Mouse (Mus musculus): Measurements from ENCODE around the gene Maml3. TPM values are rescaled to one million over a fixed set of nuclear protein-coding genes. Genes with fewer than 3 reads are reported as not detected.
A peak's percentile ranks its signal among the peaks of the same experiment; 100 is the strongest.

The Maml3 gene
- polyA plus RNA-seq, 1 experiment from 2014 or later, result 5.4 TPM

GRCm38 (mm10) chr3:52105156-52105555 lies 280 bp upstream of the Maml3 start:
- no peaks in the 10 kb centered on the region for H3K36me3 ChIP-seq
- 0% methylated on average over 15 of the region's 20 CpGs for WGBS
- ATAC-seq (ENCODE audit: insufficient number of reproducible peaks, insufficient read depth, low FRiP score, low TSS enrichment, low read depth), result no peak
- peak overlapping the region; percentile 92 for H3K4me2 ChIP-seq
- peak overlapping the region; percentile 90 for H3K9ac ChIP-seq (replicated peaks)
- H3K27ac ChIP-seq, result peak overlapping the region; percentile 96
- H3K27me3 ChIP-seq, result no peaks in the 10 kb centered on the region
- H3K9me3 ChIP-seq, result 0 out of 2 replicates have a peak, but pooled peaks cover 3% of the 10 kb centered on the region
- H3K4me3 ChIP-seq (replicated peaks), result peak overlapping the region; percentile 77
- 0 out of 2 replicates have a peak, but pooled peaks cover 10% of the 10 kb centered on the region for H3K4me1 ChIP-seq (replicated peaks)

GRCm38 (mm10) chr3:52104208-52104607 lies 668 bp downstream of the Maml3 start:
- Histone ChIP-seq H3K4me1 (replicated peaks) (0 out of 2 replicates have a peak, but pooled peaks cover 10% of the 10 kb centered on the region), H3K27me3 (no peaks in the 10 kb centered on the region), H3K4me3 (replicated peaks) (peak overlapping the region; percentile 77), H3K36me3 (no peaks in the 10 kb centered on the region), H3K4me2 (peak overlapping the region; percentile 92), H3K9ac (replicated peaks) (peak overlapping the region; percentile 90), H3K9me3 (0 out of 2 replicates have a peak, but pooled peaks cover 3% of the 10 kb centered on the region), H3K27ac (peak overlapping the region; percentile 96)
- no peak for ATAC-seq (ENCODE audit: insufficient number of reproducible peaks, insufficient read depth, low FRiP score, low TSS enrichment, low read depth)
- WGBS, result under 1% methylated on average over 16 of the region's 16 CpGs

DNA sequence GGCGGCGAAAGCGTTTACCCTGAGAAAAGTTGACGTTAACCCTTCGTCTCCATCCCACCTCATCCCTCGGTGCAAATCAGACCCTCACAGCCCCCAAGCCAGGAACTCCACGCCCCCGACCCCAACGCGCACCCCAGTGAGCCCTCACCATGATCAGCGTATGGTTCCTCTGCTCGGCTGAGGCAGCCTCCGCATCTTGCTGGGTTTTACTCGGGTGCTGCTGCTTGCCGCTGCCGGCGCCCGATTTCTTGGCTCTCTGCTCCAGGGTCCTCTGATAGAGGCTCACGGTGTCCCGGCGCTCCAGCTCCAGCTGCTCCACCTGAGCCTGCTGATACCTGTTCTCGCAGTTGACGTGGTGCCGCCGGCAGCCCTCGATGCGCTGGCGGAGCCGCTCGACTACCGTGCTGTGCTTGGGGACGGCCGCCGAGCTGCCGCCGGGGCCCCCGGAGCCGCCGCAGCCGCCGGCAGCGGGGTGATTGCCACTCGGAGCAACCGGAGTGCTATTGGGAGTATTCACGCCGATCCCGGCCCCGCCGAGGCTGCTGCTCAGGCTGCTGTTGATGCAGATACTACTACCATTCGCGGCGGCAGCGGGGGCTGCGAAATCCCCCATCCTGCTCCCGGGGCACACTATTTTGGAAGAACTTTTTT lies 1.2 kb downstream of the Maml3 start:
- Histone ChIP-seq H3K27me3 (no peaks in the 10 kb centered on the region), H3K36me3 (no peaks in the 10 kb centered on the region), H3K9me3 (no peaks in the 10 kb centered on the region), H3K4me1 (replicated peaks) (0 out of 2 replicates have a peak, but pooled peaks cover 10% of the 10 kb centered on the region), H3K4me3 (replicated peaks) (peak overlapping the region; percentile 77), H3K9ac (replicated peaks) (peak overlapping the region; percentile 90), H3K4me2 (peak overlapping the region; percentile 92), H3K27ac (peak overlapping the region; percentile 96)
- WGBS, result under 1% methylated on average over 55 of the region's 55 CpGs
- no peak for ATAC-seq (ENCODE audit: insufficient number of reproducible peaks, insufficient read depth, low FRiP score, low TSS enrichment, low read depth)

- Histone ChIP-seq H3K9me3 (no peaks in the 10 kb centered on the region), H3K9ac (replicated peaks) (peak overlapping the region; percentile 90), H3K4me1 (replicated peaks) (peaks cover 12% of the 10 kb centered on the region; the same call in 1 of the 2 replicates), H3K4me3 (replicated peaks) (peak overlapping the region; percentile 77), H3K36me3 (no peaks in the 10 kb centered on the region), H3K4me2 (peak overlapping the region; percentile 92), H3K27ac (peak overlapping the region; percentile 96), H3K27me3 (no peaks in the 10 kb centered on the region)
- ATAC-seq (ENCODE audit: insufficient number of reproducible peaks, insufficient read depth, low FRiP score, low TSS enrichment, low read depth), result peak; percentile 27
- WGBS, result under 1% methylated on average over 51 of the region's 52 CpGs
These were observed 2.0 kb downstream of the Maml3 start for GRCm38 (mm10) chr3:52102601-52103530.

DNA sequence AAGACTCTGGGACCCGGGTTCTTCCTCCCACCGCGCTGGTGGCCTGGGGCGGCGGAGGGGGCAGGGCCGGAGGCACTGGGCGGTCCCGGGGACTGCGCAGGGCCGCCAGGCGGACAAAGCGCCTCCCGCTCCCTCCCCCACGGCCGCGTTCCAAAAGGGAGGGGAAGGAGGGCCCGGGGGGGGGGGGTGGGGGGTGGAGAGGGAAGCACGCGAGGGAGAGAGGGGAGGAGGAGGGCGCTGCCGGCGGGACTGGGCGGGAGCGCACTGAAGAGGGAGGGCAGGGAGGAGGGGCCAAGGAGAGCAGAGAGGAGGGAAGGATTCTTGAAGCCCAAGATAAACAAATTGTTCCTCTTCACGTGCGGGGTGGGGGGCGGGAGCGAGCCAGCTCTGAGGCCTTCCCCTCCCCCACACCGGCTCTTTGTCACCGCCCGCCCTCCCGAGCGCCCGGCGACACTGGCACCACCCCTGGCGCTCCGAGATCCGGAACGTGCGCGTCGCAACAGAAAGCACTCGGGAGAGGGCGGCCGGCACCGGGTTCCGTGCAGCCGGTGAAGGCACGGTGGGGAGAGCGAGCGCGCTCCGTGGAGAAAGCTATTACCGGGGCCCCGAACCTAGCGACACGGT lies 2.8 kb downstream of the Maml3 start:
- peak overlapping the region; percentile 92 for H3K4me2 ChIP-seq
- H3K4me3 ChIP-seq (replicated peaks), result peak overlapping the region; percentile 77
- H3K27ac ChIP-seq, result peak overlapping the region; percentile 96
- peak; percentile 77 for ATAC-seq (ENCODE audit: insufficient number of reproducible peaks, insufficient read depth, low FRiP score, low TSS enrichment, low read depth)
- no peaks in the 10 kb centered on the region for H3K9me3 ChIP-seq
- H3K36me3 ChIP-seq, result no peaks in the 10 kb centered on the region
- no peaks in the 10 kb centered on the region for H3K27me3 ChIP-seq
- H3K4me1 ChIP-seq (replicated peaks), result peaks cover 20% of the 10 kb centered on the region
- under 1% methylated on average over 43 of the region's 57 CpGs for WGBS
- H3K9ac ChIP-seq (replicated peaks), result peak overlapping the region; percentile 90

- Histone ChIP-seq H3K27me3 (no peaks in the 10 kb centered on the region), H3K9me3 (no peaks in the 10 kb centered on the region), H3K36me3 (no peaks in the 10 kb centered on the region), H3K27ac (peak overlapping the region; percentile 96), H3K4me1 (replicated peaks) (peaks cover 24% of the 10 kb centered on the region), H3K9ac (replicated peaks) (peak overlapping the region; percentile 90), H3K4me3 (replicated peaks) (peak overlapping the region; percentile 77), H3K4me2 (peak overlapping the region; percentile 92)
- WGBS, result 1% methylated on average over 14 of the region's 14 CpGs
- peak; percentile 23 for ATAC-seq (ENCODE audit: insufficient number of reproducible peaks, insufficient read depth, low FRiP score, low TSS enrichment, low read depth)
These were observed 3.4 kb downstream of the Maml3 start for GRCm38 (mm10) chr3:52101401-52101976.

DNA sequence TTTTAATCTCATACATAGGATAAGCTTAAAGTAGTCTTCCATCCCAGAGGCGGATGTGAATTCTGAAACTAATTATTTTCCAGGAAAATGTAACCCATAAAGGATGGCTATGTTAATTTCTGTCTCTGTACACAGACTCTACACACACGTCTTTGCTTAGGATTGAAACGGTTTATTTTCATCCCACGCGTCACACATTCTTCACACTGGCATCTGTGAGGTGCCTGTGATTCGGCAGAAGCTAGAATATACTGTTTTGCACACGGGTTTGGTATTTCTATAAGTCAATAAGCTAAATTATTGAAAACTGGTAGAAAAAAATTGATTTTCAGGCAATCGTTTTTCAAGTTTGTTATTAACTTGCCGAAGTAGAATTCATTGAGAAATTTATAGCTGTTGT lies 4.0 kb downstream of the Maml3 start:
- peak overlapping the region; percentile 92 for H3K4me2 ChIP-seq
- H3K4me3 ChIP-seq (replicated peaks), result peak overlapping the region; percentile 77
- no peaks in the 10 kb centered on the region for H3K36me3 ChIP-seq
- no peak overlapping the region for H3K27ac ChIP-seq
- H3K27me3 ChIP-seq, result no peaks in the 10 kb centered on the region
- 50% methylated on average over 9 of the region's 9 CpGs for WGBS
- ATAC-seq (ENCODE audit: insufficient number of reproducible peaks, insufficient read depth, low FRiP score, low TSS enrichment, low read depth), result no peak
- peaks cover 24% of the 10 kb centered on the region for H3K4me1 ChIP-seq (replicated peaks)
- no peaks in the 10 kb centered on the region for H3K9me3 ChIP-seq
- no peak overlapping the region for H3K9ac ChIP-seq (replicated peaks)

- Histone ChIP-seq H3K9ac (replicated peaks) (no peak overlapping the region), H3K36me3 (no peaks in the 10 kb centered on the region), H3K4me3 (replicated peaks) (no peak overlapping the region), H3K4me2 (no peak overlapping the region), H3K27me3 (no peaks in the 10 kb centered on the region), H3K4me1 (replicated peaks) (peaks cover 21% of the 10 kb centered on the region), H3K9me3 (no peaks in the 10 kb centered on the region), H3K27ac (no peak overlapping the region)
- ATAC-seq (ENCODE audit: insufficient number of reproducible peaks, insufficient read depth, low FRiP score, low TSS enrichment, low read depth), result no peak
- WGBS, result 72% methylated on average over 4 of the region's 4 CpGs
These were observed 4.6 kb downstream of the Maml3 start for GRCm38 (mm10) chr3:52100306-52100705.

DNA sequence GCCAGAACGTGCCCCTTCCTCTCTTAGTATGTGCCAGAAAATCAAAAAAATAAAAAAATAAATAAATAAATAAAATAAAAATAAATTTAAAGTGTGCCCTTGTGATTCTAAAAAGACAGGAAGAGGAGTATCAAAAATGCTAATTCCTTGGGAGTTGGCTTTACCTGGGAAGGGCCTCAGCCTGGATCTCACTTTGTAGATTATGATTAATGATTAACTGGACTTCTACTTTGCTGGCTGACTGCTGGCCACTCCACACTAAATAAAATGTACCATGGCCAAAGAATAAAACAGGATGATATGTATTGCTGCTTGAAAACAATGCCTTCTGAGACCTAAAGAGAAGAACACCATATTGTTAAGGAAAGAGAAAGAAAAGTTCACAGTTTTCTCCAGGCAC lies 5.6 kb downstream of the Maml3 start:
- ATAC-seq (ENCODE audit: insufficient number of reproducible peaks, insufficient read depth, low FRiP score, low TSS enrichment, low read depth), result no peak
- Histone ChIP-seq H3K36me3 (no peaks in the 10 kb centered on the region), H3K27ac (no peak overlapping the region), H3K9me3 (no peaks in the 10 kb centered on the region), H3K9ac (replicated peaks) (no peak overlapping the region), H3K27me3 (no peaks in the 10 kb centered on the region), H3K4me2 (no peak overlapping the region), H3K4me1 (replicated peaks) (peaks cover 19% of the 10 kb centered on the region), H3K4me3 (replicated peaks) (no peak overlapping the region)
- WGBS, result 83% methylated on average over 1 of the region's 1 CpGs

DNA sequence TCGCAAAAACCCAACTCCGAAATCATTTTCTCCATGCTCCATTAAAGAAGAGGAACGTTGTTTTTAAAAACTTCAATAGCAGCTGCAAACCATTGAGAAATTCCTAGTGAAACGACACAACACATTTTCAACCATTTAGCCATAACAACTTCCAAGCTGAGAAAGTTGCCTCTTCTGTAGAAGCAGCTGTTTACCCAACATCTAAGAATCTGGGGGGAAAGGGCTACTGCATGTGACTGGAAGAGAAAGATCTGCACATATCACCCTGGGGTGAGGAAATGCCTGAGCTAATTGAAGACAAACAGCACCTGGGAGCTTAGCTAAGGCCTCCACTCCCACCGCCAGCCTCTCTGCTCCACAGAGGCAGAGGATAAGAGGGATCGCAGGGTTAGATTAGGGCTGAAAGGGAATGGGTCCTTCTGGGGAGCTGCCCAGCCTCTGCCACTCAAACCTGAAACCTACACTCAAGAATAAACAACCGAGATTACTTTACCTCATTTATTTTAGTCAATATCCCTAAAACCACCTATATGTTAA lies 13.5 kb downstream of the Maml3 start:
- Histone ChIP-seq H3K9me3 (no peaks in the 10 kb centered on the region), H3K4me1 (replicated peaks) (peaks cover 53% of the 10 kb centered on the region), H3K36me3 (no peaks in the 10 kb centered on the region), H3K27ac (0 out of 2 replicates have a peak overlapping the region, but pooled peaks have one; percentile 18), H3K4me2 (no peak overlapping the region; the same call in 1 of the 2 replicates), H3K4me3 (replicated peaks) (no peak overlapping the region), H3K9ac (replicated peaks) (no peak overlapping the region), H3K27me3 (no peaks in the 10 kb centered on the region)
- ATAC-seq (ENCODE audit: insufficient number of reproducible peaks, insufficient read depth, low FRiP score, low TSS enrichment, low read depth), result no peak
- WGBS, result 26% methylated on average over 7 of the region's 7 CpGs

Data from limb, embryonic 12.5 days (tissue).